Mouse (Mus musculus) liver, embryonic 11.5 days (tissue): Measurements from ENCODE around the gene Crim1. TPM values are rescaled to one million over a fixed set of nuclear protein-coding genes. Genes with fewer than 3 reads are reported as not detected.

Source experiments
- ATAC-seq: fragments of 200-750 bp; cut with Nextera tagmentation; replicated peaks from 2 replicates; pipeline ENCODE4 v1.8.0; 2017; ENCODE audit warnings: moderate number of reproducible peaks, mild to moderate bottlenecking, moderate TSS enrichment, moderate library complexity; ENCODE audit not compliant: low FRiP score
- DNase-seq: peaks from one replicate; pipeline ENCODE4 v3.0.0-alpha.2; 2017; ENCODE audit warnings: low spot score
- H3K27ac ChIP-seq: fragments of 300-500 bp; sonication (generic); 2 replicates; pipeline ENCODE4 v1.5.1; 2014; ENCODE audit warnings: mild to moderate bottlenecking, low read depth, low read length, control low read depth
- H3K27me3 ChIP-seq: fragments of 300-500 bp; sonication (generic); replicated peaks from 2 replicates; pipeline ENCODE4 v1.6.1; 2014; ENCODE audit warnings: low read length, mixed read lengths; ENCODE audit not compliant: control insufficient read depth, insufficient read depth
- H3K36me3 ChIP-seq: fragments of 300-500 bp; sonication (generic); 2 replicates; pipeline ENCODE4 v1.6.1; 2014; ENCODE audit warnings: mild to moderate bottlenecking, low read length, moderate library complexity, mixed read lengths; ENCODE audit not compliant: control insufficient read depth, insufficient read depth
- H3K4me1 ChIP-seq: fragments of 300-500 bp; sonication (generic); replicated peaks from 2 replicates; pipeline ENCODE4 v1.6.1; 2014; ENCODE audit warnings: low read length, mixed read lengths; ENCODE audit not compliant: control insufficient read depth, insufficient read depth
- H3K4me2 ChIP-seq: fragments of 300-500 bp; sonication (generic); 2 replicates; pipeline ENCODE4 v1.6.1; 2014; ENCODE audit warnings: mild to moderate bottlenecking, control low read depth, moderate library complexity
- H3K4me3 ChIP-seq: fragments of 300-500 bp; sonication (generic); 2 replicates; pipeline ENCODE4 v1.5.1; 2014; ENCODE audit warnings: low read depth, low read length, control low read depth
- H3K9ac ChIP-seq: fragments of 300-500 bp; sonication (generic); 2 replicates; pipeline ENCODE4 v1.6.1; 2014; ENCODE audit warnings: low read depth, low read length, control low read depth
- H3K9me3 ChIP-seq: fragments of 300-500 bp; sonication (generic); 2 replicates; pipeline ENCODE4 v1.6.1; 2016; ENCODE audit warnings: low read length, inconsistent platforms, mixed read lengths; ENCODE audit not compliant: control insufficient read depth
- WGBS: fragments of 180-500 bp; shearing (Covaris S2); extraction: QIAGEN DNeasy Blood & Tissue Kit; methylation state at CpG from one replicate; pipeline ENCODE4 v1.1.7; 2014; 5-methylcytosine and 5-hydroxymethylcytosine counted together
- polyA plus RNA-seq: library from polyadenylated mRNA; unstranded; fragments of >200 nt; fragmentation: Nextera tagmentation; extraction: Ambion mirVana; gene quantifications from 2 replicates; pipeline ENCODE4 v1.2.1, GENCODE M21; 2014

The Crim1 gene
- polyA plus RNA-seq, 1 experiment from 2014 or later: 2.7 TPM

GRCm38 (mm10) chr17:78291030-78291429, 91.0 kb downstream of the Crim1 start:
- H3K4me1 ChIP-seq: peaks cover 26% of the 10 kb centered on the region
- no peaks in the 10 kb centered on the region for H3K27me3 ChIP-seq
- no peak overlapping the region for H3K27ac ChIP-seq
- H3K9me3 ChIP-seq: no peaks in the 10 kb centered on the region
- no peak overlapping the region for H3K4me3 ChIP-seq
- DNase-seq: no peak
- no peak overlapping the region for H3K4me2 ChIP-seq
- ATAC-seq: no peak
- H3K9ac ChIP-seq: no peak overlapping the region
- no peaks in the 10 kb centered on the region for H3K36me3 ChIP-seq
- 95% methylated on average over 5 of the region's 5 CpGs for WGBS

GRCm38 (mm10) chr17:78292301-78292700, 92.3 kb downstream of the Crim1 start:
- Histone ChIP-seq H3K36me3 (no peaks in the 10 kb centered on the region), H3K9ac (no peak overlapping the region), H3K9me3 (no peaks in the 10 kb centered on the region), H3K4me3 (no peak overlapping the region), H3K27me3 (no peaks in the 10 kb centered on the region), H3K27ac (no peak overlapping the region), H3K4me1 (peaks cover 26% of the 10 kb centered on the region), H3K4me2 (no peak overlapping the region)
- DNase-seq (no peak), ATAC-seq (no peak)
- 86% methylated on average over 7 of the region's 7 CpGs for WGBS

GRCm38 (mm10) chr17:78292827-78293488, 92.9 kb downstream of the Crim1 start:
- no peak for DNase-seq
- Histone ChIP-seq H3K36me3 (no peaks in the 10 kb centered on the region), H3K27me3 (no peaks in the 10 kb centered on the region), H3K4me2 (no peak overlapping the region), H3K4me1 (peaks cover 27% of the 10 kb centered on the region), H3K9ac (no peak overlapping the region), H3K9me3 (no peaks in the 10 kb centered on the region), H3K27ac (no peak overlapping the region), H3K4me3 (no peak overlapping the region)
- WGBS: 90% methylated on average over 10 of the region's 10 CpGs
- ATAC-seq: no peak

- H3K27ac ChIP-seq: no peak overlapping the region
- ATAC-seq (no peak), DNase-seq (no peak)
- no peaks in the 10 kb centered on the region for H3K27me3 ChIP-seq
- H3K36me3 ChIP-seq: no peaks in the 10 kb centered on the region
- H3K9me3 ChIP-seq: no peaks in the 10 kb centered on the region
- H3K4me1 ChIP-seq: peaks cover 24% of the 10 kb centered on the region
- H3K9ac ChIP-seq: no peak overlapping the region
- H3K4me2 ChIP-seq: no peak overlapping the region
- 90% methylated on average over 7 of the region's 7 CpGs for WGBS
- H3K4me3 ChIP-seq: no peak overlapping the region
These were observed 95.9 kb downstream of the Crim1 start for GRCm38 (mm10) chr17:78295979-78296378.

GRCm38 (mm10) chr17:78298140-78298539, 98.1 kb downstream of the Crim1 start:
- H3K9me3 ChIP-seq: no peaks in the 10 kb centered on the region
- H3K9ac ChIP-seq: no peak overlapping the region
- no peak overlapping the region for H3K27ac ChIP-seq
- no peak overlapping the region for H3K4me2 ChIP-seq
- 68% methylated on average over 5 of the region's 5 CpGs for WGBS
- H3K27me3 ChIP-seq: no peaks in the 10 kb centered on the region
- H3K4me1 ChIP-seq: peaks cover 26% of the 10 kb centered on the region
- H3K36me3 ChIP-seq: no peaks in the 10 kb centered on the region
- DNase-seq: no peak
- ATAC-seq: peak; percentile 8; the same call in 1 of the 2 replicates
- no peak overlapping the region for H3K4me3 ChIP-seq

GRCm38 (mm10) chr17:78298967-78299540, 99.0 kb downstream of the Crim1 start:
- H3K4me1 ChIP-seq: peaks cover 29% of the 10 kb centered on the region
- H3K4me2 ChIP-seq: peak overlapping the region; percentile 34
- H3K9me3 ChIP-seq: no peaks in the 10 kb centered on the region
- no peaks in the 10 kb centered on the region for H3K36me3 ChIP-seq
- no peak overlapping the region for H3K27ac ChIP-seq
- H3K4me3 ChIP-seq: no peak overlapping the region
- H3K27me3 ChIP-seq: no peaks in the 10 kb centered on the region
- DNase-seq (no peak), ATAC-seq (no peak)
- H3K9ac ChIP-seq: no peak overlapping the region
- 18% methylated on average over 8 of the region's 8 CpGs for WGBS

GRCm38 (mm10) chr17:78303053-78303452, 103.0 kb downstream of the Crim1 start:
- peak overlapping the region; percentile 23; the same call in 1 of the 2 replicates for H3K9ac ChIP-seq
- ATAC-seq (peak; percentile 89), DNase-seq (no peak)
- WGBS: 56% methylated on average over 2 of the region's 2 CpGs
- no peaks in the 10 kb centered on the region for H3K36me3 ChIP-seq
- H3K4me2 ChIP-seq: no peak overlapping the region; the same call in 1 of the 2 replicates
- peaks cover 20% of the 10 kb centered on the region for H3K4me1 ChIP-seq
- no peaks in the 10 kb centered on the region for H3K27me3 ChIP-seq
- H3K4me3 ChIP-seq: no peak overlapping the region
- H3K9me3 ChIP-seq: no peaks in the 10 kb centered on the region
- peak overlapping the region; percentile 69 for H3K27ac ChIP-seq

GRCm38 (mm10) chr17:78304059-78304458, 104.0 kb downstream of the Crim1 start:
- Histone ChIP-seq H3K9ac (no peak overlapping the region), H3K27ac (no peak overlapping the region), H3K36me3 (no peaks in the 10 kb centered on the region), H3K9me3 (no peaks in the 10 kb centered on the region), H3K27me3 (no peaks in the 10 kb centered on the region), H3K4me2 (no peak overlapping the region), H3K4me3 (no peak overlapping the region), H3K4me1 (peaks cover 12% of the 10 kb centered on the region)
- no peak for ATAC-seq
- WGBS: 86% methylated on average over 13 of the region's 13 CpGs
- no peak for DNase-seq

- Histone ChIP-seq H3K27me3 (no peaks in the 10 kb centered on the region), H3K27ac (no peak overlapping the region), H3K4me3 (no peak overlapping the region), H3K4me2 (no peak overlapping the region), H3K4me1 (peaks cover 8% of the 10 kb centered on the region; the same call in 1 of the 2 replicates), H3K9me3 (no peaks in the 10 kb centered on the region), H3K36me3 (no peaks in the 10 kb centered on the region), H3K9ac (no peak overlapping the region)
- no peak for ATAC-seq
- DNase-seq: no peak
- 80% methylated on average over 9 of the region's 9 CpGs for WGBS
These were observed 106.4 kb downstream of the Crim1 start for GRCm38 (mm10) chr17:78306434-78306833.
